Mouse (Mus musculus) layer of hippocampus, postnatal 14 days (tissue): ENCODE measurements around the gene Col20a1. TPM values are rescaled to one million over a fixed set of nuclear protein-coding genes. Genes with fewer than 3 reads are reported as not detected.

Source experiments
- DNase-seq, 2 experiments: peaks; one replicate each; pipeline ENCODE4 v3.0.0; 2021 to 2022; ENCODE audit warnings: low spot score in 2 of 2, mixed read lengths in 1 of 2
- total RNA-seq, 2 experiments: library from RNA; stranded (reverse); gene quantifications; 2 replicates each; pipeline ENCODE4 v1.2.3; 2021

Col20a1 gene
- total RNA-seq, 2 experiments from 2014 or later, result 1.5 to 2.6 TPM

DNA sequence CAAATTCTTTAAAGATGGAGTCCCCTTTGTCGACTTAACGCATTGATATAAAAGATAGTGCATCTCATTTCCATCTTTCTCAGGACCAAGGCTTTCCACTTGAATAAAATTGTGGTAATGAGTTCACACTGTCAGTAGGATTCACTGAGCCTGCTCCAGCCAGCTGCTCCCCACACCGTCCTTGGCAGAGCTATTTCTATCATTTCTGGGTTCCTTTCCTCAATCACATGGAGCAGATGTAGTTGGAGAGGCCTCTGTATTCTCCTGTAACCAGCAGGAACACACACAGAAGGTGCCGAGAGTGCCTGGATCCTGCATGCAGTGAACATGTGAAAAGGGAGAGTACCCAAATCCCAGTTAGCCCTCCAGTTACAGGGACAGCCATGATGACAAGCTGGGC lies 4.0 kb downstream of the Col20a1 start:
- no peak for DNase-seq

DNA sequence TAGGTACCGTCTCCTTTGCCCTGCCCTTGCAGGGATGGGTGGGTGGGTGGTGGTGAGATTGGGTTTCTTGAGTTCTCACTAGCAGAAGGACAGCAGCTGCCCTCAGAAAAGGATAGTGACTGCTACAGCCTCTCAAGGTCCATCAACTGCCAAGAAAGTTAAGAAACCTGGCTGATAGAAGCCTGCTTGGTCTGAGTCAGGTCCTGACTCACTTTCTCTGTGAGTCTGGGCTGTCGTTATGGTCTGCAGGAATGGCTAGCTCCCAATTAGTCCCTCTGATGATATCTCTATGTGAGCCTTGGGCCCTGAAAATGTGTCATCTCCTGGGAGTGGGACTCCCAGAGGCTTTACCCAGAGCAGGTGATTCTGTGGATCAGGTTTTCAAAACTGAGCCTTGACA lies 8.0 kb downstream of the Col20a1 start:
- DNase-seq, result no peak

DNA sequence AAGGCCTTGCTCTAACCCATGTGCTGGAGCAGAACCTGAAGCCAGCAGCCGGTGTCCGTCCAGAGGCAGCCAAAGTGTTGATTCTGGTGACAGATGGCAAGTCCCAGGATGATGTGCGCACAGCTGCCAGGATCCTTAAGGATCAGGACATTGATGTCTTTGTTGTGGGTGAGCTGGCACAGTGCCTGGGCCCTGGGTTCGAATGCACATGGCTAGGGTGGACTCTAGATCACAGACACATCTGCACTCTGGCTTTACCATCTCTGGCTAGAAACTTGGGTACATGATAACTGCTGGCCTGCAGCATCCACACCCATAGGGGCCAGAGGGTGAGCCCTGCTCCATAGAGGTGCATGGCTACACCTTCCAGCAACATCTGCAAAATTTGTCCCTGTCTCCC lies 9.1 kb downstream of the Col20a1 start:
- no peak for DNase-seq

- DNase-seq, result peak; percentile 65 to 75
Observed at GRCm38 (mm10) chr2:180996436-180996835, 10.1 kb downstream of the Col20a1 start.

GRCm38 (mm10) chr2:180996905-180997304 lies 10.6 kb downstream of the Col20a1 start:
- DNase-seq, result no peak

- DNase-seq, result no peak
Observed at GRCm38 (mm10) chr2:181007054-181007453, 20.7 kb downstream of the Col20a1 start.

GRCm38 (mm10) chr2:181008339-181008738 lies 22.0 kb downstream of the Col20a1 start:
- DNase-seq, result no peak

- peak in 1 of 2 experiments; percentile 26 for DNase-seq
Observed at GRCm38 (mm10) chr2:181031406-181031934, 45.1 kb downstream of the Col20a1 start.

GRCm38 (mm10) chr2:181032407-181032806 lies 46.1 kb downstream of the Col20a1 start:
- DNase-seq, result peak in 1 of 2 experiments; percentile 60

DNA sequence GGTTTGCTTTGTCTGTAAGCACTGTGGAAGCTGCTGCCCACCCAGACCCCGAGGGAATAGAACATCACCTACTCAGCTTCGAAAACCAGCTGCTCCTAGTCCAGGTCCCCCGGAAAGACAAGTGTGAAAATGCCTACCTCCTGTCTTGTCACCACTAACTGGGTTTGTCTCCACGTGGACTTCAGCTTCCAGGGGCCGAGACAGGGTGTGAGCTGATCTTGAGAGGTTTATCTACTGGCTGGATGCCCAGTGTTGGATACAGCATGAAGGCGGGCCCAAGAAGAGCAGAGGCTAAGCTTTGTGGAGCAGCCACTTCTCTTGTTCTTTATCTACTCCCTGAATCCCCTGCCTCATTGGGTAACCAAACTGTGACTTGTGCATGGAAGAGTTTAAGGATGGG lies 47.0 kb downstream of the Col20a1 start:
- DNase-seq, result no peak

DNA sequence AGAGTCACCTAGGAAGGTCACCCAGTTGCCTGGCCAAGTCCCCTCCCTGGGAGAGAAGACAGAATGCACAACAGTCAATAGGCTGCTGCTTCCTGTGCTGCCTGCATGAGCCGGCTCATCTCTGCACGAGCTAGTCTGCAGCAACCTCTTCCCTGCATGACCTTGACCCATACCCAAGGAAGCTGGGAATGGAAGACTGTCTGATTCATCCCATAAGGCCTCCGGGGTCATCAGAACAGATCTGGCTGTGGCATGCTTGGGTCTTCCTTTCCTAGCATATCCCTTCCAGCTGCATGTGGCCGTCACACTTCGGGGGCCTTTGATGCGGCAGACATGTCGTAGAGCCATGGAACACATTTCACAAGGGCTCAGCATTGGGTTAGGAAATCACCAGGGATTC lies 48.9 kb downstream of the Col20a1 start:
- no peak for DNase-seq

DNA sequence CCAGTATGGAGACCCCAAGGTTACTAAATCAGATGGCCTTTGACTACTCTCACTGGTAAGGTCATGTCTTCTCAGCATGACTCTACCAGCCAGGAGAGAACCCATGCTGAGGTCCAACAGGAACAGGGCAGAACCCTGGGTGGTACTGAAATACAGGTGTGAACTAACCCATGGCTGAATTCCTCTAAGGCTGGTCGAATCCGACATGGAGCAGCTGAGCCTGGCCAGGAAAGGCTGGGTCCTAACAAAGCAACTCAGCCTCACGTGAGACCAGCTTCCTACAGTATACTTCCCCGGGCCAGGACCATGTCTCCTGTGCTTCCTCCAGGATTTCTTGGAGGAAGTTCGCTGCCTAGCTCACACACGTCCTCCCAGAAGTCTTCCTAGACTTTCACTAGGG lies 50.2 kb downstream of the Col20a1 start:
- no peak for DNase-seq

GRCm38 (mm10) chr2:181038644-181039355 lies 52.5 kb downstream of the Col20a1 start:
- no peak for DNase-seq

DNA sequence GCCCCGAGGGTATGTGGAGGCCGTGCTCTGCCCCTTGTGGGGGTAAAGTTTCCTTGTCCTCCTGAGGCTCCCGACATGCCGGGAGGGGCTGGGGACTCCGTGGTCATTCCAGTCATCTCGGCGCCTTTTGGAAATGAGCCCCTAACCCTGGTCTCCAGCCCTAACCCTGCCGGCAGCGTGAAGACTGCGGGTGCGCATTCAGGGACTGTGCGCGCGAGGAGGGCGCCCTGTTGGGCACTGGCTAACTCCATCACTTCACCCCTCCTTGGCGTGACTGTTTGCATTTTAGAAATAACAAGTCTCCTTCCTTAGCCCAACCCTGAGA lies 53.0 kb downstream of the Col20a1 start:
- no peak for DNase-seq

DNA sequence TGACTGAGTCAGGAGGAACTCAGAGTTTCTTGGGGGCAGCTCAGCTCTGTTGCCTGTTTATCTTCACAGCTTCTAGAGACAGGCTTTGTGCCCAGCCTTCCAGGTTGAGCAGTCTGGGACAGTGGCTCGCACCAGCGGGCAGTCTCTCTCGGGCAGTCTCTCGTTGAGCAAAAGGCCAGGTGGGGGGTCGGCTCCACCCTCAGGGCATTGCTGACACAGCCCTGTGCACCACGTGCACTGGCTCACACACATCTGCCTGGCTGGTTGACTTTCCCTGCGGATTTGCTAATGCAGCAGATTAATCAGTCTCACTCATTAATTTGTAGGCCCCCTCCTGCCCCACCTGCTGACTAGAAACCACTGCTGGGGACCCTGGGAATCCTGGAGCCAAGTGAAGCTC lies 55.6 kb downstream of the Col20a1 start:
- no peak for DNase-seq

GRCm38 (mm10) chr2:181042376-181042775 lies 56.0 kb downstream of the Col20a1 start:
- DNase-seq, result no peak

DNA sequence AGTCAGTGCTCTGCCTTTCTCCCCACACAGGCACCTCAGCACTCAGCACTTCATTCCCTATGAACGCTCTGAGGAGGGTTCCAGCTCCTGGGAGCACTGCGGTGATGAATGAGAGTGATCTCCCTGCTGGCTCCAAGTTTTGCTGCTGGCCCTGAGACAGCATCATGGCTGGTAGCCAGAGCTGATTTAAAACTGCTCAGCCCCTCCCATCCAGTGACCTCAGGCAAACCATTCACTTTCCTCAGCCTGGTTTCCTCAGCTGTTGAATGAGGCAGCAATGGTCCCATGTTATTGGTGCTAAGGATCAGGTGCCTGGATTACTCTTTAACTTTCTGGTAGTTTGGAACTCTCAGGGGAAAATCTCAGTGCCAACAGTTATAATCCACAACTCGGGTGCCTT lies 57.1 kb downstream of the Col20a1 start, which contains the start of gene Chrna4:
Gene Chrna4 (minus strand): TSS at position 110 of the 400 bp plus-strand sequence.
- DNase-seq, result no peak

DNA sequence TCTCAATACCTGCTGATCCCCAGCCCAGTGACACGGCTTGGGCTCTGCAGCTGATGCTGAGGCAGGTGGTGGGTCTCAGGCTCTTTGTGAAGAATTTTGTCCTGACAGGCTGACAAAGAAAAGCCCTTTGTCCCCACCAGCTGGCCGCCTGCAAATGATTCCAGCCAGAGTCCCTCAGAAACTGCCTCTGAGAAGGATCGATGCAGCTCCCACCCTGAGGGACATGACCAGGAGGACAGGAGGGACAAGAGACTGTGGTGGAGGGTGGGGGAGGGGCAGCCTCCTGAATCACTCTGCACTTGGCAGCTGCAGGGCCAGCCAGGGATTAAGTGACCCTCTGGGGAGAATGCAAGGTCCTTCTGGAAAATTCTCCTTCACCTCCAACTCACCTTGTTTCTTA lies 57.7 kb downstream of the Col20a1 start:
- no peak for DNase-seq

DNA sequence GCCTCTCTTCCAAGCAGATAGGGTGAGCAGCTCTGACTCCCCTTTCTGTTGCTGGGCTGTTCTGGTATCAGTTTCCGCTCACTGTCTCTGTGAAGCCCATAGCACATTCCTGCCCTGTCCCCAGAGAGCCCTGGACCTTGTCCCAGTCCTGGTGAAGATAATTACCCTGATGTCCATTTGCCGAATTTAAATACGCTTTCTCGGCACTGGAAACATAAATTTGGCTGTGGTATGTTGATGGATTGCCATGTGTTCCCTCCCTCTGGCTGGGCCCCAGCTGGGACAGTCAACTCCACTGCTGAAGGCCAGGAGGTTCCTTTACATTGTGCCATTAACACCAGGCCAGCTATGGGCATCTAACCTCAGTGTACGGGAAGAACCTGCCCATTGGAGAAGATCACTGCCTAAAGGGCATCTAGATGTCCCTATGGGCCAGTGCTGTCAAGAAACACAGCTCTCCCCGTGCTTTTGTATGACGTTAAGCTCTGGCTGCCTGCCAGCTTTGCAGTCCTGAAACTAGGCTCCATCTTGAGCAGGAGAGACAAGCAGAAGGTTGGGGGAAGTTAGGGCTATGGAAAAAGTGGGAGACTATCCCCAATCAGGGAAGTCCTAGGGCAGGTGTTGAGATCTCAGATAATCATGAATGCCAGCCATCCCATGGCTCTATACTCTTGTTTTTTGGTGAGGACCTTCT lies 62.1 kb downstream of the Col20a1 start:
- no peak for DNase-seq

- DNase-seq, result no peak
Observed at GRCm38 (mm10) chr2:181048986-181049385, 62.7 kb downstream of the Col20a1 start.

- no peak for DNase-seq
Observed at GRCm38 (mm10) chr2:181052171-181052570, 65.8 kb downstream of the Col20a1 start.

DNA sequence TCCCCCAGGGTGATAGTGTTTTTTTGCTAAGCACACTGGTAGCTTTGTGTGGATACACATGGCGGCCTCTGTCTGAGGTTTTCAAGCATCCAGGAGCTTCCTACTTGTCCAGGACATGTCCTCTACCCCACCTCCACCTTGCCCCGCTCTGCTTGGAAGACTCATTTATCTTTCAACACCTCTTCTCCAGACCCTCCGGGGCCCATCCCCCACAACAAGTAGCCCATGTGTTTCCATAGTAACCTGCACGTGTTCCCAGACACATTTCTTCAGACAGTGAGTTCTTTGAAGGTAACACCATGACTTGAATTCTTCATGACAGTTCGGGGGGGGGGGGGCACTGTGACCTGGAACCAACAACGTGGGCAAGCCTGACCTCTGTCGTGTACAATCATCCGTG lies 71.0 kb downstream of the Col20a1 start:
- DNase-seq, result no peak

DNA sequence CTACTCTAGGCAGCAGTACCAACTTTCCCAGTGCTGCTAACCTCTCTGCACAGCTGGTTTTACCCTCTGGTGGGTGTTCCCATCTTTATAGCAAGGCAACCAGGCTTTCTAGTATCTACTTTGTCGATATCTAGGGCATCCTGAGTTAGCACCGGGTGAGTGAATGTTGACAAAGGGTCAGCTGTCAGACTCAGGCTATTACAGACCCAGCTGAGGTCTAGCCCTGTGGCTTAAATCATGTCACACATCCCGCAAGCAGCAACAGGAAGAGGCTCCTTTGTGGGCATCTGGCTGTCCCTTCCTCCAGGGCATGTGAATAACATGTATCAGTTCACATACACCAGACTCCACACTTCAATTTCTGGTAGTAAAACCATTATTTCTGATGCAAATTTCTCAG lies 71.9 kb downstream of the Col20a1 start:
- no peak for DNase-seq
